Mouse (Mus musculus) hindbrain, embryonic 15.5 days (tissue): Measurements from ENCODE around the gene Sik3. TPM values are rescaled to one million over a fixed set of nuclear protein-coding genes. Genes with fewer than 3 reads are reported as not detected.
"Not testable (repeated sequence)": the region's sequence is repeated elsewhere in the genome, so short reads cannot be mapped to it uniquely, and the experiment has no call there.

ENCODE experiments used
- ATAC-seq: fragments of 200-750 bp; cut with Nextera tagmentation; 2 replicates; pipeline ENCODE4 v1.8.0; 2017; ENCODE audit warnings: low read depth, moderate number of reproducible peaks, moderate TSS enrichment; ENCODE audit not compliant: low FRiP score
- H3K27ac ChIP-seq: fragments of 300-500 bp; sonication (generic); replicated peaks from 2 replicates; pipeline ENCODE4 v1.5.1; 2015; ENCODE audit warnings: mild to moderate bottlenecking, inconsistent platforms
- H3K27me3 ChIP-seq: fragments of 300-500 bp; sonication (generic); 2 replicates; pipeline ENCODE4 v1.6.1; 2015; ENCODE audit warnings: control low read depth, inconsistent platforms
- H3K36me3 ChIP-seq: fragments of 300-500 bp; sonication (generic); 2 replicates; pipeline ENCODE4 v1.6.1; 2015; ENCODE audit warnings: control low read depth, inconsistent platforms
- H3K4me1 ChIP-seq: fragments of 300-500 bp; sonication (generic); replicated peaks from 2 replicates; pipeline ENCODE4 v1.6.1; 2015; ENCODE audit warnings: control low read depth, inconsistent platforms
- H3K4me2 ChIP-seq: fragments of 300-500 bp; sonication (generic); 2 replicates; pipeline ENCODE4 v1.6.1; 2015; ENCODE audit warnings: moderate library complexity, mild to moderate bottlenecking, inconsistent platforms
- H3K4me3 ChIP-seq: fragments of 300-500 bp; sonication (generic); 2 replicates; pipeline ENCODE4 v1.5.1; 2015; ENCODE audit warnings: mild to moderate bottlenecking, inconsistent platforms
- H3K9ac ChIP-seq: fragments of 300-500 bp; sonication (generic); 2 replicates; pipeline ENCODE4 v1.6.1; 2015; ENCODE audit warnings: inconsistent platforms
- H3K9me3 ChIP-seq: fragments of 300-500 bp; sonication (generic); 2 replicates; pipeline ENCODE4 v1.6.1; 2016; ENCODE audit warnings: control low read depth, inconsistent platforms
- WGBS: fragments of 180-500 bp; shearing (Covaris S2); methylation state at CpG from one replicate; pipeline ENCODE4 v1.1.7; 2015; 5-methylcytosine and 5-hydroxymethylcytosine counted together
- polyA plus RNA-seq: library from polyadenylated mRNA; unstranded; fragments of >200 nt; fragmentation: Nextera tagmentation; extraction: Ambion mirVana; gene quantifications from 2 replicates; pipeline ENCODE4 v1.2.1, GENCODE M21; 2015

Sik3 gene
- polyA plus RNA-seq, 1 experiment from 2014 or later: 12.6 TPM

GRCm38 (mm10) chr9:46091157-46091556 is 78.5 kb downstream of the Sik3 start:
- H3K4me1 ChIP-seq, ATAC-seq, H3K27me3 ChIP-seq, H3K36me3 ChIP-seq, H3K4me2 ChIP-seq, H3K4me3 ChIP-seq, H3K9me3 ChIP-seq, H3K9ac ChIP-seq, H3K27ac ChIP-seq: not testable (repeated sequence)
- 71% methylated on average over 1 of the region's 1 CpGs for WGBS

GRCm38 (mm10) chr9:46092633-46093032 is 80.0 kb downstream of the Sik3 start:
- 91% methylated on average over 6 of the region's 6 CpGs for WGBS

GRCm38 (mm10) chr9:46098360-46098985 is 85.9 kb downstream of the Sik3 start:
- no peak overlapping the region for H3K27ac ChIP-seq
- H3K4me1 ChIP-seq: peaks cover 5% of the 10 kb centered on the region; the same call in 1 of the 2 replicates
- H3K4me2 ChIP-seq: no peak overlapping the region
- no peaks in the 10 kb centered on the region for H3K27me3 ChIP-seq
- ATAC-seq: no peak
- H3K9ac ChIP-seq: no peak overlapping the region
- 85% methylated on average over 15 of the region's 15 CpGs for WGBS
- H3K9me3 ChIP-seq: no peaks in the 10 kb centered on the region
- no peak overlapping the region for H3K4me3 ChIP-seq
- no peaks in the 10 kb centered on the region for H3K36me3 ChIP-seq

More at GRCm38 (mm10) chr9:46092633-46093032, 80.0 kb downstream of the Sik3 start:
- no peaks in the 10 kb centered on the region for H3K4me1 ChIP-seq
- H3K4me2 ChIP-seq: no peak overlapping the region
- no peaks in the 10 kb centered on the region for H3K36me3 ChIP-seq
- H3K27me3 ChIP-seq: no peaks in the 10 kb centered on the region
- ATAC-seq: no peak
- no peak overlapping the region for H3K9ac ChIP-seq
- H3K9me3 ChIP-seq: no peaks in the 10 kb centered on the region
- H3K4me3 ChIP-seq: no peak overlapping the region
- H3K27ac ChIP-seq: no peak overlapping the region

GRCm38 (mm10) chr9:46099107-46099506 is 86.5 kb downstream of the Sik3 start:
- Histone ChIP-seq H3K36me3 (no peaks in the 10 kb centered on the region), H3K4me2 (no peak overlapping the region), H3K9ac (no peak overlapping the region), H3K27me3 (no peaks in the 10 kb centered on the region), H3K4me1 (peaks cover 5% of the 10 kb centered on the region; the same call in 1 of the 2 replicates), H3K27ac (no peak overlapping the region), H3K9me3 (no peaks in the 10 kb centered on the region), H3K4me3 (no peak overlapping the region)
- ATAC-seq: no peak
- WGBS: 83% methylated on average over 5 of the region's 5 CpGs

- ATAC-seq: no peak
- no peak overlapping the region for H3K27ac ChIP-seq
- no peak overlapping the region for H3K9ac ChIP-seq
- H3K36me3 ChIP-seq: no peaks in the 10 kb centered on the region
- no peaks in the 10 kb centered on the region for H3K9me3 ChIP-seq
- H3K4me1 ChIP-seq: peaks cover 5% of the 10 kb centered on the region; the same call in 1 of the 2 replicates
- H3K27me3 ChIP-seq: no peaks in the 10 kb centered on the region
- H3K4me2 ChIP-seq: no peak overlapping the region
- no peak overlapping the region for H3K4me3 ChIP-seq
- WGBS: 73% methylated on average over 7 of the region's 7 CpGs
Measured at GRCm38 (mm10) chr9:46103154-46103553, 90.5 kb downstream of the Sik3 start.

- no peaks in the 10 kb centered on the region for H3K36me3 ChIP-seq
- H3K9me3 ChIP-seq: no peaks in the 10 kb centered on the region
- H3K9ac ChIP-seq: no peak overlapping the region
- ATAC-seq: no peak
- WGBS: 90% methylated on average over 9 of the region's 9 CpGs
- no peak overlapping the region for H3K4me3 ChIP-seq
- H3K27ac ChIP-seq: no peak overlapping the region
- H3K4me2 ChIP-seq: no peak overlapping the region
- no peaks in the 10 kb centered on the region for H3K27me3 ChIP-seq
- no peaks in the 10 kb centered on the region for H3K4me1 ChIP-seq
Measured at GRCm38 (mm10) chr9:46106105-46106504, 93.5 kb downstream of the Sik3 start.

- no peaks in the 10 kb centered on the region for H3K36me3 ChIP-seq
- WGBS: 71% methylated on average over 7 of the region's 7 CpGs
- no peak overlapping the region for H3K9ac ChIP-seq
- H3K27me3 ChIP-seq: no peaks in the 10 kb centered on the region
- peaks cover 5% of the 10 kb centered on the region; the same call in 1 of the 2 replicates for H3K4me1 ChIP-seq
- H3K4me2 ChIP-seq: no peak overlapping the region
- no peak overlapping the region for H3K27ac ChIP-seq
- H3K4me3 ChIP-seq: no peak overlapping the region
- no peaks in the 10 kb centered on the region for H3K9me3 ChIP-seq
- no peak for ATAC-seq
Measured at GRCm38 (mm10) chr9:46110648-46111047, 98.0 kb downstream of the Sik3 start.

GRCm38 (mm10) chr9:46111334-46111733 is 98.7 kb downstream of the Sik3 start:
- Histone ChIP-seq H3K27ac (no peak overlapping the region), H3K4me3 (no peak overlapping the region), H3K27me3 (no peaks in the 10 kb centered on the region), H3K9ac (no peak overlapping the region), H3K4me2 (no peak overlapping the region), H3K36me3 (no peaks in the 10 kb centered on the region), H3K9me3 (no peaks in the 10 kb centered on the region), H3K4me1 (peaks cover 8% of the 10 kb centered on the region; the same call in 1 of the 2 replicates)
- ATAC-seq: no peak

GRCm38 (mm10) chr9:46112246-46112645 is 99.6 kb downstream of the Sik3 start:
- Histone ChIP-seq H3K9me3 (no peaks in the 10 kb centered on the region), H3K4me2 (no peak overlapping the region), H3K27me3 (no peaks in the 10 kb centered on the region), H3K4me1 (peaks cover 8% of the 10 kb centered on the region; the same call in 1 of the 2 replicates), H3K4me3 (no peak overlapping the region), H3K27ac (no peak overlapping the region), H3K36me3 (no peaks in the 10 kb centered on the region), H3K9ac (no peak overlapping the region)
- no peak for ATAC-seq
- WGBS: 56% methylated on average over 5 of the region's 5 CpGs

GRCm38 (mm10) chr9:46118844-46119385 is 106.3 kb downstream of the Sik3 start:
- Histone ChIP-seq H3K4me3 (no peak overlapping the region), H3K36me3 (peaks cover 2% of the 10 kb centered on the region; the same call in 1 of the 2 replicates), H3K27me3 (no peaks in the 10 kb centered on the region), H3K4me1 (peaks cover 26% of the 10 kb centered on the region), H3K9ac (no peak overlapping the region), H3K9me3 (no peaks in the 10 kb centered on the region), H3K4me2 (no peak overlapping the region), H3K27ac (no peak overlapping the region)
- WGBS: 92% methylated on average over 8 of the region's 8 CpGs
- ATAC-seq: no peak

GRCm38 (mm10) chr9:46119943-46120441 is 107.4 kb downstream of the Sik3 start:
- Histone ChIP-seq H3K36me3 (peaks cover 2% of the 10 kb centered on the region; the same call in 1 of the 2 replicates), H3K4me3 (no peak overlapping the region), H3K4me1 (peaks cover 26% of the 10 kb centered on the region), H3K27me3 (no peaks in the 10 kb centered on the region), H3K9me3 (no peaks in the 10 kb centered on the region), H3K27ac (peak overlapping the region; percentile 64), H3K9ac (no peak overlapping the region), H3K4me2 (no peak overlapping the region)
- 3% methylated on average over 6 of the region's 6 CpGs for WGBS
- ATAC-seq: peak; percentile 92

GRCm38 (mm10) chr9:46120468-46121253 is 108.0 kb downstream of the Sik3 start:
- no peak for ATAC-seq
- H3K9me3 ChIP-seq: no peaks in the 10 kb centered on the region

More at GRCm38 (mm10) chr9:46120468-46121253, 108.0 kb downstream of the Sik3 start:
- H3K4me3 ChIP-seq: no peak overlapping the region
- peak overlapping the region; percentile 64 for H3K27ac ChIP-seq
- 81% methylated on average over 6 of the region's 6 CpGs for WGBS
- H3K36me3 ChIP-seq: peaks cover 2% of the 10 kb centered on the region; the same call in 1 of the 2 replicates
- H3K4me2 ChIP-seq: no peak overlapping the region
- no peak overlapping the region for H3K9ac ChIP-seq
- H3K27me3 ChIP-seq: no peaks in the 10 kb centered on the region
- peaks cover 21% of the 10 kb centered on the region for H3K4me1 ChIP-seq
